Mouse (Mus musculus) forebrain, embryonic 12.5 days (tissue): ENCODE measurements around the gene Rfx2. TPM values are rescaled to one million over a fixed set of nuclear protein-coding genes. Genes with fewer than 3 reads are reported as not detected.

Experiments used
- ATAC-seq: fragments of 200-750 bp; cut with Nextera tagmentation; 2 replicates; pipeline ENCODE4 v1.8.0; 2017; ENCODE audit warnings: moderate TSS enrichment; ENCODE audit not compliant: low FRiP score
- H3K27ac ChIP-seq: fragments of 300-500 bp; sonication (generic); 2 replicates; pipeline ENCODE4 v1.5.1; 2016; ENCODE audit warnings: mild to moderate bottlenecking
- H3K27me3 ChIP-seq: fragments of 300-500 bp; sonication (generic); 2 replicates; pipeline ENCODE4 v1.6.1; 2016; ENCODE audit warnings: mild to moderate bottlenecking
- H3K36me3 ChIP-seq: fragments of 300-500 bp; sonication (generic); replicated peaks from 2 replicates; pipeline ENCODE4 v1.6.1; 2016; ENCODE audit warnings: mild to moderate bottlenecking
- H3K4me1 ChIP-seq: fragments of 300-500 bp; sonication (generic); 2 replicates; pipeline ENCODE4 v1.6.1; 2016
- H3K4me2 ChIP-seq: fragments of 300-500 bp; sonication (generic); 2 replicates; pipeline ENCODE4 v1.6.1; 2016; ENCODE audit warnings: mild to moderate bottlenecking, moderate library complexity
- H3K4me3 ChIP-seq: fragments of 300-500 bp; sonication (generic); replicated peaks from 2 replicates; pipeline ENCODE4 v1.5.1; 2016; ENCODE audit warnings: mild to moderate bottlenecking
- H3K9ac ChIP-seq: fragments of 300-500 bp; sonication (generic); 2 replicates; pipeline ENCODE4 v1.6.1; 2016; ENCODE audit warnings: mild to moderate bottlenecking
- H3K9me3 ChIP-seq: fragments of 300-500 bp; sonication (generic); 2 replicates; pipeline ENCODE4 v1.6.1; 2016
- WGBS: fragments of 180-500 bp; shearing (Covaris S2); methylation state at CpG from one replicate; pipeline ENCODE4 v1.1.7; 2016; 5-methylcytosine and 5-hydroxymethylcytosine counted together
- polyA plus RNA-seq: library from polyadenylated mRNA; unstranded; fragments of >200 nt; fragmentation: Nextera tagmentation; extraction: Ambion mirVana; gene quantifications from 2 replicates; pipeline ENCODE4 v1.2.1, GENCODE M21; 2016

Rfx2 gene
- polyA plus RNA-seq, 1 experiment from 2014 or later: 7.2 TPM

GRCm38 (mm10) chr17:56729151-56729550 is 101.7 kb downstream of the Rfx2 start:
- no peak overlapping the region for H3K9ac ChIP-seq
- ATAC-seq: no peak
- no peak overlapping the region for H3K27ac ChIP-seq
- peaks cover 4% of the 10 kb centered on the region; the same call in 1 of the 2 replicates for H3K27me3 ChIP-seq
- H3K4me2 ChIP-seq: no peak overlapping the region
- peaks cover 3% of the 10 kb centered on the region for H3K36me3 ChIP-seq
- peaks cover 24% of the 10 kb centered on the region for H3K4me1 ChIP-seq
- no peak overlapping the region for H3K4me3 ChIP-seq
- 53% methylated on average over 6 of the region's 6 CpGs for WGBS
- H3K9me3 ChIP-seq: no peaks in the 10 kb centered on the region

- Histone ChIP-seq H3K27ac (no peak overlapping the region), H3K4me3 (no peak overlapping the region), H3K36me3 (peaks cover 12% of the 10 kb centered on the region), H3K9ac (no peak overlapping the region), H3K4me1 (peaks cover 24% of the 10 kb centered on the region), H3K27me3 (peaks cover 4% of the 10 kb centered on the region; the same call in 1 of the 2 replicates), H3K9me3 (no peaks in the 10 kb centered on the region), H3K4me2 (no peak overlapping the region; the same call in 1 of the 2 replicates)
- 46% methylated on average over 12 of the region's 12 CpGs for WGBS
- ATAC-seq: no peak
These were observed 102.7 kb downstream of the Rfx2 start for GRCm38 (mm10) chr17:56728117-56728516.

GRCm38 (mm10) chr17:56727659-56728058 is 103.2 kb downstream of the Rfx2 start:
- no peak for ATAC-seq
- no peaks in the 10 kb centered on the region for H3K9me3 ChIP-seq
- peaks cover 17% of the 10 kb centered on the region for H3K36me3 ChIP-seq
- WGBS: 11% methylated on average over 12 of the region's 12 CpGs
- H3K9ac ChIP-seq: no peak overlapping the region
- H3K27ac ChIP-seq: 0 out of 2 replicates have a peak overlapping the region, but pooled peaks have one; percentile 5
- H3K27me3 ChIP-seq: peaks cover 4% of the 10 kb centered on the region; the same call in 1 of the 2 replicates
- H3K4me1 ChIP-seq: peaks cover 24% of the 10 kb centered on the region
- H3K4me2 ChIP-seq: no peak overlapping the region
- no peak overlapping the region for H3K4me3 ChIP-seq

- Histone ChIP-seq H3K4me1 (peaks cover 24% of the 10 kb centered on the region), H3K9ac (no peak overlapping the region), H3K27me3 (peaks cover 4% of the 10 kb centered on the region; the same call in 1 of the 2 replicates), H3K36me3 (peaks cover 22% of the 10 kb centered on the region), H3K4me2 (no peak overlapping the region), H3K9me3 (no peaks in the 10 kb centered on the region), H3K4me3 (no peak overlapping the region), H3K27ac (0 out of 2 replicates have a peak overlapping the region, but pooled peaks have one; percentile 5)
- WGBS: 15% methylated on average over 7 of the region's 7 CpGs
- no peak for ATAC-seq
These were observed 103.7 kb downstream of the Rfx2 start for GRCm38 (mm10) chr17:56727029-56727649.

Other genes starting within 250 kb of the Rfx2 start
- gene Safb2, start 246.4 kb downstream of the Rfx2 start, polyA plus RNA-seq: 100 and 104 TPM in 2 replicates
- gene Safb, start 246.2 kb downstream of the Rfx2 start, polyA plus RNA-seq: 180 and 187 TPM in 2 replicates
- gene 2410015M20Rik, start 221.2 kb downstream of the Rfx2 start, polyA plus RNA-seq: 170 and 173 TPM in 2 replicates
- 1,181 and 1,289 TPM in 2 replicates for gene Rpl36, start 217.6 kb downstream of the Rfx2 start, polyA plus RNA-seq
- gene Lonp1, start 204.1 kb downstream of the Rfx2 start, polyA plus RNA-seq: 54.4 and 55.0 TPM in 2 replicates
- 0.42 and 0.77 TPM in 2 replicates for gene Catsperd, start 202.9 kb downstream of the Rfx2 start, polyA plus RNA-seq
- 119 and 121 TPM in 2 replicates for gene Ranbp3, start 157.7 kb downstream of the Rfx2 start, polyA plus RNA-seq
- gene Ndufa11, start 113.2 kb downstream of the Rfx2 start, polyA plus RNA-seq: 316 and 323 TPM in 2 replicates
- 15.3 and 15.9 TPM in 2 replicates for gene Vmac, start 113.0 kb downstream of the Rfx2 start, polyA plus RNA-seq
- gene Nrtn, start 73.5 kb downstream of the Rfx2 start, polyA plus RNA-seq: 3.2 and 5.9 TPM in 2 replicates
- 46.6 and 49.4 TPM in 2 replicates for gene Dus3l, start 66.3 kb downstream of the Rfx2 start, polyA plus RNA-seq
- gene Prr22, start 60.8 kb downstream of the Rfx2 start, polyA plus RNA-seq: 1.2 and 1.3 TPM in 2 replicates
- gene Acsbg2, start 43.4 kb upstream of the Rfx2 start, polyA plus RNA-seq: not detected in 2 replicates
- gene 1700061G19Rik, start 44.5 kb upstream of the Rfx2 start, polyA plus RNA-seq: 0.50 and 0.59 TPM in 2 replicates
- gene Mllt1, start 104.4 kb upstream of the Rfx2 start, polyA plus RNA-seq: 87.6 and 97.8 TPM in 2 replicates
- not detected in 2 replicates for gene Acer1, start 151.1 kb upstream of the Rfx2 start, polyA plus RNA-seq
- 129 and 141 TPM in 2 replicates for gene Clpp, start 159.3 kb upstream of the Rfx2 start, polyA plus RNA-seq
- 30.0 and 34.9 TPM in 2 replicates for gene Alkbh7, start 166.3 kb upstream of the Rfx2 start, polyA plus RNA-seq
- 0.61 TPM in 1 of 2 replicates, not detected in the other for gene Pspn, start 169.0 kb upstream of the Rfx2 start, polyA plus RNA-seq
- gene Gtf2f1, start 180.3 kb upstream of the Rfx2 start, polyA plus RNA-seq: 80.9 and 81.8 TPM in 2 replicates
- gene Gm17949, start 180.5 kb upstream of the Rfx2 start, polyA plus RNA-seq: 0.45 and 0.64 TPM in 2 replicates
- 62.8 and 70.7 TPM in 2 replicates for gene Khsrp, start 200.5 kb upstream of the Rfx2 start, polyA plus RNA-seq
- not detected in 2 replicates for gene Slc25a41, start 210.6 kb upstream of the Rfx2 start, polyA plus RNA-seq
- gene Crb3, start 228.1 kb upstream of the Rfx2 start, polyA plus RNA-seq: 1.3 and 2.5 TPM in 2 replicates
- gene Slc25a23, start 228.8 kb upstream of the Rfx2 start, polyA plus RNA-seq: 20.3 and 21.3 TPM in 2 replicates
- 5.2 and 5.9 TPM in 2 replicates for gene Dennd1c, start 247.5 kb upstream of the Rfx2 start, polyA plus RNA-seq